Mouse (Mus musculus) B cell, adult 67 days (primary cell): Measurements from ENCODE around the gene Rab12. TPM values are rescaled to one million over a fixed set of nuclear protein-coding genes. Genes with fewer than 3 reads are reported as not detected.

Source experiments
- total RNA-seq, 2 experiments: library from RNA; stranded (reverse); gene quantifications; 4 replicates each; pipeline ENCODE4 v1.2.4; 2023

The Rab12 gene
- 10 to 100 TPM; 50.2 to 53.9 TPM for total RNA-seq

DNA sequence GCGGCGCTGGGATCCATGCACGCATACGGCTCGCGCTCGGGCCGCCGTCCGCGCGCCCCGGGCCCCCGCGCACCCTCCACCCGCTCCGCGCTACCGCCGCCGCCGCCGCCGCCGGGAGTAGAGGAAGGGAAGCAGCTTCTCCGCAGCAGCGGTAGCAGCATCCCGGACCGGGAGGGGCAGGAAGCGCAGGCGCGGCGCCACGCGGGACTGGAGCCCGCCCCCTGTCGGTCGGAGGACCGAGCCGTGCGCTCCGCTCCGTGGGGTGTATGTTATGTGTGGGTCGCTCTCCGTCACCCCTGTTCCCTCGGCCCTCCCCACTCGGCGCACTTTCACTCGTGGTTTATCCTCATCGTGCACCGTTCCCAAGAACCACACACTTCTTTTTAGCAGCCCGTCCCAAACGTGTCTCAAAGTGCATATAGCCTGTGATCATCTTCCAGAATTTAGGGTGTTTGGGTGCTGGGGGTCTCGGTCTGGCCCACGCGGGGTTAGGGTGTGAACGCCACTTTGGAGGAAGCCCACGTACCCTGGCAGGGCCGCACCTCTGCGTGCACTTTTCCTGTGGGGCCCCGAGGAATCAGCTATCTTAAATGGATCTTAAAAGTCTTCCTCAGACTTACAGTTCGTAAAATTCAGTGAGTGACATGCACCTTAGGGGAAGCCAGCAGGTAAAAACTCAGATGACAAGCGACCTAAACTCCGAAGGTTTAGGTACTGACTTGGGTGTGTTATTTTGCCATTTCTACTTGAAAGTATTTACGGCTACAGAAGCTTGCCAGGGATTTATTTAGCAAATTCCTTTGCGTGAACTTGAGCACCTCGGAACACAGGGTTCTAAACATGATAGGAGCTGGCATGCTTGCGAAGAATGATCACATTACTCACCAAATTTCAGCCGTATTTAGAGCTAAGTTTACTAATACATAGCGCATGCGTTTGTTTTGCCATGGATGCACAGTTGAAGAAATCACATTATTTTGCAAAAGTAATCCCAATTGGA, at the start of gene Rab12:
Gene Rab12 (minus strand): TSS at position 176 of the 1,000 bp plus-strand sequence.

DNA sequence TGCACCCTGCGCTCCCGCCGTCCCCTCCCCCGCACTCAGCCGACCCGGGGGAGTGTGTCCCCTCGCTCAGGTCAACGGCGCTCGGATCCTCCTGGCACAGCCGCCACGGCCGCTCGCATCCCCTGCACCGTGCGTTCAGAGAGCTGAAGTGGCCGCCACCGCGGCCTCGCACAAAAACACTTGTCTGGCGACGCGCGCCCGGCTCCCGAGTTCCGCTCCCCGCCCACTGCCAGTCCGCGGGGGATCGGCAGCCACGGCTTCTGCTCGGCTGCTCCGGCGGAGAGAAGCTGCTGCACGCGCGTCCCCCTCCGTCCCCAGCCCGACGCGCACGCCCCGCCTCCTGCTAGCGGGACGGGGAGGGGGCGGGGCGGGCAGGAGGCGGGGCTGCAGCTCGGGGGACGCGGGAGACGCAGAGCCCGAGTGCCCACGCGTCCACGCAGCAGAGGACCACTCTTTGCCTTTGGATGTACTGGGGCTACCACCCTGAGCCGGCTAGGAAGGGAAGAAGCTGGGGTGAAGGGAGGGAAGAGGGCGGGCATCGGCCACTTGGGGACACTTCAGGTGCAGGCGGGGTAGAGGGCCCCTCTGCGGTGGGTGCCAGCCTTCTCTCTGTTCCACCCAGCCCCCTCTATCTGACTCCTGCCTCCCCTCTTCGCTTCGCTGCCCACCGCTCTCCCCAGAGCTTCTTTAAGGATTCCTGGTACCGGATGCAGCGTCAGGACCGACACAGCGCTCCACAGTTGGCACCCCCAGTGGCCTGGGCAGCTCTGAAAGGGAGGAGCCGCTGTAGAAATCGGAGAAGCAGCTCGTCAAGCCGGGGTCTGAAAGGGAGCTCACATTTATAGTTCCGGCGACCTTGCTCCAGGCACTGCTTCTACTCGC, 69.8 kb downstream of the Rab12 start, which contains the start of gene Mtcl1:
Gene Mtcl1 (minus strand): TSS at position 291 of the 882 bp plus-strand sequence.

Other genes with a start within 250 kb of the Rab12 start
- not detected for gene Mtcl1, start 70.0 kb downstream of the Rab12 start, total RNA-seq
- gene Themis3, start 74.9 kb upstream of the Rab12 start, total RNA-seq = under 1 TPM in 1 of 2 experiments, not detected in 1; 0.77 TPM